Mouse (Mus musculus) gastrocnemius, postnatal 4 days (tissue): ENCODE measurements at regions not wholly inside any gene's neighbourhood (a gene's known extent, or its start where the extent isn't known, plus 50 kb on each side); places are given as distances from the start of the nearest gene placed in this dataset.

ENCODE experiments used
- DNase-seq, 2 experiments: peaks; one replicate each; pipeline ENCODE4 v3.0.0; 2021 to 2022; ENCODE audit warnings: low spot score in 2 of 2, mixed read lengths in 2 of 2

GRCm38 (mm10) chr4:124329107-124329771, 281.4 kb downstream of the 3100002H09Rik start:
- DNase-seq, result no peak

GRCm38 (mm10) chr4:124326301-124326700, 284.3 kb downstream of the 3100002H09Rik start:
- DNase-seq, result no peak

- no peak for DNase-seq
Measured at GRCm38 (mm10) chr4:124323589-124323988, 287.0 kb downstream of the 3100002H09Rik start.

- no peak for DNase-seq
Measured at GRCm38 (mm10) chr4:124321221-124321620, 289.4 kb downstream of the 3100002H09Rik start.

GRCm38 (mm10) chr4:124317042-124317441, 293.6 kb downstream of the 3100002H09Rik start:
- DNase-seq, result no peak

GRCm38 (mm10) chr4:124311657-124312056, 298.9 kb downstream of the 3100002H09Rik start:
- no peak for DNase-seq

GRCm38 (mm10) chr4:124310594-124310993, 300.0 kb downstream of the 3100002H09Rik start:
- no peak for DNase-seq

- DNase-seq, result no peak
Measured at GRCm38 (mm10) chr4:124305871-124306555, 304.6 kb downstream of the 3100002H09Rik start.

GRCm38 (mm10) chr4:124302950-124303349, 307.7 kb downstream of the 3100002H09Rik start:
- DNase-seq, result no peak

- DNase-seq, result no peak
Measured at GRCm38 (mm10) chr4:124298667-124299437, 311.8 kb downstream of the 3100002H09Rik start.

GRCm38 (mm10) chr4:124292254-124292653, 318.3 kb downstream of the 3100002H09Rik start:
- DNase-seq, result no peak

GRCm38 (mm10) chr4:124291767-124292166, 318.8 kb downstream of the 3100002H09Rik start:
- DNase-seq, result no peak

GRCm38 (mm10) chr4:124287471-124287870, 323.1 kb downstream of the 3100002H09Rik start:
- DNase-seq, result peak in 1 of 2 experiments; percentile 40

GRCm38 (mm10) chr4:124278681-124279080, 331.9 kb downstream of the 3100002H09Rik start:
- no peak for DNase-seq

- no peak for DNase-seq
Measured at GRCm38 (mm10) chr4:124277456-124278181, 333.0 kb downstream of the 3100002H09Rik start.

GRCm38 (mm10) chr4:124276741-124277455, 333.7 kb downstream of the 3100002H09Rik start:
- no peak for DNase-seq

- DNase-seq, result no peak
Measured at GRCm38 (mm10) chr4:124272002-124272401, 338.6 kb downstream of the 3100002H09Rik start.

- DNase-seq, result no peak
Measured at GRCm38 (mm10) chr4:124268404-124268803, 342.2 kb downstream of the 3100002H09Rik start.

- DNase-seq, result no peak
Measured at GRCm38 (mm10) chr4:124266573-124266972, 344.0 kb downstream of the 3100002H09Rik start.

GRCm38 (mm10) chr4:124265527-124265926, 345.1 kb downstream of the 3100002H09Rik start:
- DNase-seq, result no peak

GRCm38 (mm10) chr4:124257006-124257405, 339.2 kb upstream of the 4930535I16Rik start:
- DNase-seq, result no peak
